8 mouse cellular contexts compared by ENCODE assay signal in the genomic region with DNA sequence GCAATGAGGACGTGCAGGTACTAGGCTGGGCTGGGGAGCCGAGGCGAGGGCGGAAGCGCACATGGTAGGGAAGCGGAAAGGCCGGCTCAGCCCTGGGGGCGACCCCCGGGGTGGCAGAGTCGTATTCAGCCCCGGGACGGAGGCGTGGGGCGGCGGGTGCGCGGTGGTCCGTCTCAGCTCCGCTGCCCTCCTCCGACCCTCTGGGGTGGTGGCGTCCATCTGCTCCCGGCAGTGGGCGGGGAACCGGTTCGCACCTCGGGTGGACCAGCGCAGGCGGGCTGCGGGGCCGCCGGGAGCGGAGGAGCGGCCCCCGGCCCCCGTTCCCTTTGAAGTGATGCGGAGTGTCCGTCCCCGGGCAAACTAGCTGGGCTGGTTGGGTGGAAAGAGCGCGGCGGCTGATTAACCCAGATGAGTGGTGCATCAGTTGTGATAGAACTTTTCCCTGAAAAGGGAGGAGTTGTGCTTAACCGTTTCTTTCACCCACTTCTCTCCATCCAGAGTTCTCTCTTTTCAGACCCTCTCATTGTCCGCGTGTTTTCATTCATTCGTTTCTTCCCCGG. TPM values are rescaled to one million over a fixed set of nuclear protein-coding genes. Genes with fewer than 3 reads are reported as not detected.
DNase-seq lines count a peak whose midpoint lies in the region; ATAC-seq and TF ChIP-seq lines count a peak whose summit lies in the region.

No protein-coding gene starts in this region.

- peak overlapping the region; percentile 68 for H3K27ac ChIP-seq in lung, postnatal 0 days (ENCODE audit: low read length)

- H3K36me3 ChIP-seq in lung, postnatal 0 days (ENCODE audit: insufficient read depth, low read length), result peaks cover 5% of the 10 kb centered on the region; the same call in 1 of the 2 replicates

- no peaks in the 10 kb centered on the region for H3K9me3 ChIP-seq in lung, postnatal 0 days (ENCODE audit: low read length)

- peak; percentile 58 for ATAC-seq in lung, postnatal 0 days
- peak; percentile 30; the same call in 1 of the 2 replicates for ATAC-seq in granulocyte monocyte progenitor cell, adult 5-6 weeks (replicated peaks; ENCODE audit: poor library complexity, severe bottlenecking)

- WGBS in lung, postnatal 0 days, result 3% methylated on average over 43 of the region's 46 CpGs

- TF ChIP-seq EP300 in lung, postnatal 0 days (IDR thresholded peaks at IDR 0.05), result no peak

- peaks cover 5% of the 10 kb centered on the region; the same call in 1 of the 2 replicates for H3K4me1 ChIP-seq in lung, postnatal 0 days (ENCODE audit: insufficient read depth, low read depth, low read length)

- H3K4me3 ChIP-seq in lung, postnatal 0 days (ENCODE audit: low read depth, low read length), result peak overlapping the region; percentile 74

- H3K4me2 ChIP-seq in lung, postnatal 0 days (replicated peaks; ENCODE audit: low read depth, low read length), result peak overlapping the region; percentile 97

- H3K9ac ChIP-seq in lung, postnatal 0 days (replicated peaks; ENCODE audit: low read depth), result peak overlapping the region; percentile 48

- H3K27me3 ChIP-seq in lung, postnatal 0 days (replicated peaks; ENCODE audit: insufficient read depth, low read length), result no peaks in the 10 kb centered on the region

- DNase-seq in cerebellum, adult 18-20 months, result peak; percentile 54 to 66
- no peak for DNase-seq in cerebellum, postnatal 14 days
- peak; percentile 29 for DNase-seq in lung, postnatal 0 days (ENCODE audit: low spot score)
- no peak for DNase-seq in lung, postnatal 36 days
- DNase-seq in lung, postnatal 14 days, result peak; percentile 48
- no peak for DNase-seq in B cell, adult 2 months
- no peak for DNase-seq in frontal cortex, postnatal 25 days (ENCODE audit: low spot score in 2 of 2)

- TF ChIP-seq CTCF in lung, postnatal 0 days (IDR thresholded peaks at IDR 0.05), result no peak

RNA-seq across cellular contexts. Expression of a gene that starts 12.1 kb away (rescaled TPM):
- polyA plus RNA-seq in lung, postnatal 0 days (2015; fragmentation: Nextera tagmentation; extraction: Ambion mirVana), result 26.0 and 28.4 TPM in 2 replicates
- total RNA-seq in granulocyte monocyte progenitor cell, adult 5-6 weeks (2014; fragmentation: Nextera tagmentation), result 32.3 and 37.3 TPM in 2 replicates
- 42.6 and 42.8 TPM in 2 replicates for total RNA-seq in granulocyte monocyte progenitor cell, adult 5-6 weeks (2017)

Comparison
In these comparisons a context has a peak if more than half of its experiments do, and no peak if none do; other contexts are left out.
1. DNase-seq: peak in cerebellum, adult 18-20 months (2 of 2), lung, postnatal 0 days (single experiment) and lung, postnatal 14 days (single experiment); none in cerebellum, postnatal 14 days (0 of 2), lung, postnatal 36 days (single experiment), B cell, adult 2 months (0 of 2) and frontal cortex, postnatal 25 days (0 of 2).